Mouse (Mus musculus) stomach, embryonic 15.5 days (tissue): ENCODE data around the gene Cipc. TPM values are rescaled to one million over a fixed set of nuclear protein-coding genes. Genes with fewer than 3 reads are reported as not detected.

ENCODE experiments used
- ATAC-seq: fragments of 200-750 bp; cut with Nextera tagmentation; 2 replicates; pipeline ENCODE4 v1.8.0; 2017; ENCODE audit warnings: low read depth, moderate number of reproducible peaks, moderate TSS enrichment; ENCODE audit not compliant: insufficient read depth, low FRiP score
- H3K27ac ChIP-seq: fragments of 300-500 bp; sonication (generic); 2 replicates; pipeline ENCODE4 v1.5.1; 2015; ENCODE audit warnings: mild to moderate bottlenecking, inconsistent platforms
- H3K27me3 ChIP-seq: fragments of 300-500 bp; sonication (generic); replicated peaks from 2 replicates; pipeline ENCODE4 v1.6.1; 2015; ENCODE audit warnings: inconsistent platforms
- H3K36me3 ChIP-seq: fragments of 300-500 bp; sonication (generic); 2 replicates; pipeline ENCODE4 v1.6.1; 2015; ENCODE audit warnings: inconsistent platforms
- H3K4me1 ChIP-seq: fragments of 300-500 bp; sonication (generic); 2 replicates; pipeline ENCODE4 v1.6.1; 2015; ENCODE audit warnings: inconsistent platforms
- H3K4me2 ChIP-seq: fragments of 300-500 bp; sonication (generic); 2 replicates; pipeline ENCODE4 v1.6.1; 2015; ENCODE audit warnings: mild to moderate bottlenecking, inconsistent platforms
- H3K4me3 ChIP-seq: fragments of 300-500 bp; sonication (generic); replicated peaks from 2 replicates; pipeline ENCODE4 v1.5.1; 2015; ENCODE audit warnings: inconsistent platforms
- H3K9ac ChIP-seq: fragments of 300-500 bp; sonication (generic); 2 replicates; pipeline ENCODE4 v1.6.1; 2015; ENCODE audit warnings: inconsistent platforms
- H3K9me3 ChIP-seq: fragments of 300-500 bp; sonication (generic); 2 replicates; pipeline ENCODE4 v1.6.1; 2016; ENCODE audit warnings: inconsistent platforms
- WGBS: fragments of 180-500 bp; shearing (Covaris S2); methylation state at CpG from one replicate; pipeline ENCODE4 v1.1.7; 2015; 5-methylcytosine and 5-hydroxymethylcytosine counted together
- polyA plus RNA-seq: library from polyadenylated mRNA; unstranded; fragments of >200 nt; fragmentation: Nextera tagmentation; extraction: Ambion mirVana; gene quantifications from 2 replicates; pipeline ENCODE4 v1.2.1, GENCODE M21; 2015

The Cipc gene
- polyA plus RNA-seq, 1 experiment from 2014 or later = 15.4 TPM

DNA sequence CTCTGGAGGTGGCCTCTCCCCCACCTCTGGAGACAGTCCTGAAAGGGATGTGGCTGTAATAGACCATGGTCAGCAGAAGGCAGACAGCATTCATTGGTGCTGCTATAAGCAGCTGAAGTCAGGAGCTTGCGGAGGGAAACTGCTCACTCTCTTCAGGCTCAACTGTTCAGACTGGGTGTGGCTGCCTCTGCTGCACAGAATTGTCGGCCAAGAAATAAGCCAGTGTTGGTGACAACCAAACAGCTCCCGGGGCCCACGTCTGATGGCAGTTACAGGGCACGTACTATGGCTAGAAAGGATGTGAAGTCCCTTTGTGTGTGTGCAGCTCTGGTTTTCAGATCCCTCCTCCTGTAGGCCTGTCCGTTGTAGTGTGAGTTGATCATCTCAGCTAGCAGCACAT is 32.1 kb upstream of the Cipc start:
- H3K4me1 ChIP-seq = peaks cover 37% of the 10 kb centered on the region
- H3K4me2 ChIP-seq = no peak overlapping the region
- 46% methylated on average over 6 of the region's 6 CpGs for whole genome bisulfite sequencing
- H3K9ac ChIP-seq = no peak overlapping the region
- no peak overlapping the region for H3K27ac ChIP-seq
- ATAC-seq = no peak
- no peaks in the 10 kb centered on the region for H3K36me3 ChIP-seq
- no peak overlapping the region for H3K4me3 ChIP-seq
- no peaks in the 10 kb centered on the region for H3K27me3 ChIP-seq
- H3K9me3 ChIP-seq = no peaks in the 10 kb centered on the region

- no peak overlapping the region for H3K27ac ChIP-seq
- H3K36me3 ChIP-seq = no peaks in the 10 kb centered on the region
- H3K27me3 ChIP-seq = no peaks in the 10 kb centered on the region
- no peaks in the 10 kb centered on the region for H3K9me3 ChIP-seq
- WGBS = 58% methylated on average over 7 of the region's 7 CpGs
- peaks cover 37% of the 10 kb centered on the region for H3K4me1 ChIP-seq
- no peak overlapping the region for H3K4me2 ChIP-seq
- no peak overlapping the region for H3K9ac ChIP-seq
- no peak for ATAC-seq
- no peak overlapping the region for H3K4me3 ChIP-seq
Observed at GRCm38 (mm10) chr12:86915617-86916016, 31.2 kb upstream of the Cipc start.

DNA sequence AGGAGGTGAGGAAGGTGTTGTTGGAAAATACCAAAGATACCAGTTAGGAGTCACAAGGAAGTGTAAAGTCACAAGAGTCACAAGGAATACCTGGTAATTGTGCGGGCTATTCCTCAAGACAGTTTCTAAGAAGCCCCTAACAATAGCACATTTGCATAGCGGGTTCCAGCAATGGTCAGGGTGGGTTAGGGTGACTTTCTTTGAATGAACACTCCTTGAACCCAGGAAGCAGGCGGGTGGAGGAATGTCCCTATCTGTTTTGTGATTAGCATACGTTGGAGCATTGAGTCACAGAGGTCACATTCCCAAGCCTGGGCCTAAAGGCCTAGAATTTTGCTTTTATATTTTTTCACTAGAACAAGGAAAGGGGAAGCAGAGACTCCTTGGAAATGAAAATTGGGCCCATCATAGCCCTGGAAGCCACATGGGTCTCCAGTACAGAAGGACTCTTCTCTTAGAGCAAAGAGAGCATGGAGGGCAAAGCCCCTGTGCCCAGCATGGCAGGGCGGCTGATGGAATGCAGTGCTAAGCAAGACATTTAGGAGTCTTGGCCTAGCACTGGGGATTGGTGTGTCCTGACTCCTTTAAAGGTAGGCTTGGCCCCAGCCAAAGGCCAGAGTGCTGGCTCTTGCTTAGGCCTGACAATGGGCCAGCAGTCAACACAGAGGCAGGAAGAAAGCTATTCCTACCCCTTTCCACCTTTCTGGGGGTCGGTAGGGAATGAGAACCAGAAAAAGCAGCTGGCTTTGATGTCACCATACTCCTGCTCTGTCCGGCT is 29.9 kb upstream of the Cipc start:
- no peak overlapping the region for H3K4me3 ChIP-seq
- no peaks in the 10 kb centered on the region for H3K27me3 ChIP-seq
- no peaks in the 10 kb centered on the region for H3K9me3 ChIP-seq
- no peak overlapping the region for H3K4me2 ChIP-seq
- no peak overlapping the region for H3K27ac ChIP-seq
- no peak overlapping the region for H3K9ac ChIP-seq
- H3K36me3 ChIP-seq = no peaks in the 10 kb centered on the region
- 77% methylated on average over 7 of the region's 7 CpGs for WGBS
- ATAC-seq = no peak
- peaks cover 32% of the 10 kb centered on the region for H3K4me1 ChIP-seq

GRCm38 (mm10) chr12:86918361-86918967 is 28.4 kb upstream of the Cipc start:
- ATAC-seq = no peak
- Histone ChIP-seq H3K4me3 (no peak overlapping the region), H3K4me2 (no peak overlapping the region), H3K36me3 (no peaks in the 10 kb centered on the region), H3K27me3 (no peaks in the 10 kb centered on the region), H3K9me3 (no peaks in the 10 kb centered on the region), H3K9ac (no peak overlapping the region), H3K4me1 (peaks cover 21% of the 10 kb centered on the region), H3K27ac (peak overlapping the region; percentile 60; the same call in 1 of the 2 replicates)
- 25% methylated on average over 11 of the region's 11 CpGs for WGBS

- Histone ChIP-seq H3K4me2 (no peak overlapping the region), H3K4me1 (peaks cover 19% of the 10 kb centered on the region), H3K4me3 (no peak overlapping the region), H3K9me3 (no peaks in the 10 kb centered on the region), H3K9ac (no peak overlapping the region), H3K27ac (peak overlapping the region; percentile 60; the same call in 1 of the 2 replicates), H3K27me3 (no peaks in the 10 kb centered on the region), H3K36me3 (no peaks in the 10 kb centered on the region)
- ATAC-seq = peak; percentile 35; the same call in 1 of the 2 replicates
- 70% methylated on average over 17 of the region's 17 CpGs for WGBS
Observed at GRCm38 (mm10) chr12:86918983-86919722, 27.7 kb upstream of the Cipc start.

GRCm38 (mm10) chr12:86923837-86924236 is 23.0 kb upstream of the Cipc start:
- H3K27me3 ChIP-seq = no peaks in the 10 kb centered on the region
- no peaks in the 10 kb centered on the region for H3K9me3 ChIP-seq
- no peak overlapping the region for H3K9ac ChIP-seq
- peaks cover 9% of the 10 kb centered on the region; the same call in 1 of the 2 replicates for H3K4me1 ChIP-seq
- no peaks in the 10 kb centered on the region for H3K36me3 ChIP-seq
- no peak overlapping the region for H3K4me2 ChIP-seq
- H3K27ac ChIP-seq = no peak overlapping the region
- WGBS = 7% methylated on average over 5 of the region's 5 CpGs
- ATAC-seq = peak; percentile 30; the same call in 1 of the 2 replicates
- H3K4me3 ChIP-seq = no peak overlapping the region

- WGBS = 77% methylated on average over 6 of the region's 6 CpGs
- no peaks in the 10 kb centered on the region for H3K36me3 ChIP-seq
- H3K27ac ChIP-seq = no peak overlapping the region
- no peak overlapping the region for H3K4me2 ChIP-seq
- no peak overlapping the region for H3K9ac ChIP-seq
- no peak for ATAC-seq
- H3K4me3 ChIP-seq = no peak overlapping the region
- peaks cover 7% of the 10 kb centered on the region; the same call in 1 of the 2 replicates for H3K4me1 ChIP-seq
- no peaks in the 10 kb centered on the region for H3K27me3 ChIP-seq
- no peaks in the 10 kb centered on the region for H3K9me3 ChIP-seq
Observed at GRCm38 (mm10) chr12:86930934-86931729, 15.7 kb upstream of the Cipc start.

DNA sequence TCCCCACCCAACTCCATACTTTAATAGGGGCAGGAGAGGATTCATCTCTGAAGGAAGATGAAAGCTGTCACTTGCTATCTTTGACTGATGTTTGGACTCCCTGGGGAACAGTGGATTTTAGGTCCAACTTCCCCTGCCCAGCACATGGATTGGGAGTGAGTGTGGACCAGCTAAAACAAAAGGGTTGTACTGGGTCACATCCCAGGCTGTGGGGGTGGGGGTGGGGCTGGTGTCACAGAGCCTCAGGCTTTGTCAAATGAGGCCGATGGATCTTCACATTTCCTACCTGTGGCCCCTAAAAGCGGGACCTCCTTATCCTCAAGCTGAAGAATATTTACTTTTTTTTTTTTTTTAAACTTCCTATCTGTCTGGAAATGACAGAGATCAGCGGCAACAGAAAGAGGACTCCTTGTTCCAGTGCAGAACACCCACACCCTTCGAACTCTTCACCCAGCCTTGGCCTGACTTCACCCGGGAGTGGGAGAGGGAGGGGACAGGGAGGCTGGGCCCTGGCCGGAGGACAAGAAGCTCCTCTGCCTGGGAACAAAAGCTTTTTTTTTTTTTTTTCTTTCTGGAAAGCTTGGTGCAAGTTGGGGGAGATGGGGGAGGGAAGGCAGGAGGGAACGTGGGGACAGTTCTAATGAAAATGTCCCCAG is 14.8 kb upstream of the Cipc start:
- no peak overlapping the region for H3K4me3 ChIP-seq
- no peak; the same call in 1 of the 2 replicates for ATAC-seq
- H3K27ac ChIP-seq = no peak overlapping the region
- no peaks in the 10 kb centered on the region for H3K36me3 ChIP-seq
- H3K9ac ChIP-seq = no peak overlapping the region
- no peak overlapping the region for H3K4me2 ChIP-seq
- H3K27me3 ChIP-seq = no peaks in the 10 kb centered on the region
- no peaks in the 10 kb centered on the region for H3K9me3 ChIP-seq
- WGBS = 21% methylated on average over 7 of the region's 7 CpGs
- H3K4me1 ChIP-seq = peaks cover 7% of the 10 kb centered on the region; the same call in 1 of the 2 replicates

GRCm38 (mm10) chr12:86932575-86932952 is 14.3 kb upstream of the Cipc start:
- Histone ChIP-seq H3K9me3 (no peaks in the 10 kb centered on the region), H3K4me3 (no peak overlapping the region), H3K4me1 (peaks cover 7% of the 10 kb centered on the region; the same call in 1 of the 2 replicates), H3K36me3 (no peaks in the 10 kb centered on the region), H3K4me2 (no peak overlapping the region), H3K27me3 (no peaks in the 10 kb centered on the region), H3K27ac (no peak overlapping the region), H3K9ac (no peak overlapping the region)
- 42% methylated on average over 6 of the region's 6 CpGs for WGBS
- ATAC-seq = no peak; the same call in 1 of the 2 replicates

GRCm38 (mm10) chr12:86934748-86935147 is 12.1 kb upstream of the Cipc start:
- Histone ChIP-seq H3K4me2 (no peak overlapping the region), H3K9me3 (no peaks in the 10 kb centered on the region), H3K27ac (no peak overlapping the region), H3K9ac (no peak overlapping the region), H3K4me3 (no peak overlapping the region), H3K36me3 (no peaks in the 10 kb centered on the region), H3K27me3 (no peaks in the 10 kb centered on the region), H3K4me1 (peaks cover 7% of the 10 kb centered on the region; the same call in 1 of the 2 replicates)
- no peak for ATAC-seq
- 62% methylated on average over 1 of the region's 1 CpGs for WGBS

DNA sequence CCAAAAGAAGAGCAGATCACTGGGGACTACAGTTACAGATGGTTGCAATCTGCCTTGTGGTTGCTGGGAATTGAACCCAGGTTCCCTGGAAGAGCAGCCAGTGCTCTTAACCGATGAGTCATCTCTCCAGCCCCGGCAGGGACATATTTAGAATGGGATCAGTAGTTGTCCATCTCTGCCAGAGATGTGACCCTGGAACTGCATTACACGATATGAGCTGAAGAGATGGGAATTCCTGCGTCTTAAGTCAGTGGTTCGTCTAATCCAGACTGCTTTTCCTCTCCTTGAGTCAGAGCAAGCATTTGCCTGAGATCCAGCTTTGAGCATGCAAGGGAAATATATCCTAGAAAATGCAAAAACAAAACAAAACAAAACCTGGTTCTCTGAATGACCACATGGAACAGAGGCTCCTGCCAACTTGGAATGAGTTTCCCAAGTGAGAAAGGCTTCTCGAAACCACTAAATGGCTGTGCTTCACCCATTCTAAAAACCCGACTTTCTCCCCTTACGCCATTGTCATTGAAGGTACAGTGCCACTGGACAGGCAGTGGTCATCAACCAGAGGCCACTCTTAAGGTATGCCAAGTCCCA is 11.1 kb upstream of the Cipc start:
- H3K27ac ChIP-seq = no peak overlapping the region
- ATAC-seq = no peak
- H3K36me3 ChIP-seq = no peaks in the 10 kb centered on the region
- WGBS = 70% methylated on average over 8 of the region's 8 CpGs
- H3K4me1 ChIP-seq = peaks cover 7% of the 10 kb centered on the region; the same call in 1 of the 2 replicates
- H3K4me2 ChIP-seq = no peak overlapping the region
- no peaks in the 10 kb centered on the region for H3K27me3 ChIP-seq
- H3K4me3 ChIP-seq = no peak overlapping the region
- H3K9ac ChIP-seq = no peak overlapping the region
- H3K9me3 ChIP-seq = no peaks in the 10 kb centered on the region
